Mouse (Mus musculus) kidney, embryonic 14.5 days (tissue): ENCODE measurements around the gene Ifi47. TPM values are rescaled to one million over a fixed set of nuclear protein-coding genes. Genes with fewer than 3 reads are reported as not detected.

Experiments
- ATAC-seq: fragments of 200-750 bp; cut with Nextera tagmentation; 2 replicates; pipeline ENCODE4 v1.8.0; 2017; ENCODE audit warnings: moderate number of reproducible peaks, mild to moderate bottlenecking, moderate TSS enrichment, moderate library complexity; ENCODE audit not compliant: low FRiP score, low TSS enrichment
- H3K27ac ChIP-seq: fragments of 300-500 bp; sonication (generic); 2 replicates; pipeline ENCODE4 v1.5.1; 2014; ENCODE audit warnings: low read depth, mild to moderate bottlenecking, low read length, moderate library complexity, mixed read lengths
- H3K27me3 ChIP-seq: fragments of 300-500 bp; sonication (generic); 2 replicates; pipeline ENCODE4 v1.6.1; 2014; ENCODE audit warnings: mild to moderate bottlenecking, low read length; ENCODE audit not compliant: control insufficient read depth, insufficient read depth
- H3K36me3 ChIP-seq: fragments of 300-500 bp; sonication (generic); 2 replicates; pipeline ENCODE4 v1.6.1; 2014; ENCODE audit warnings: low read length, mixed read lengths; ENCODE audit not compliant: control insufficient read depth, insufficient read depth
- H3K4me1 ChIP-seq: fragments of 300-500 bp; sonication (generic); 2 replicates; pipeline ENCODE4 v1.6.1; 2014; ENCODE audit warnings: low read length, mixed read lengths; ENCODE audit not compliant: control insufficient read depth, insufficient read depth
- H3K4me2 ChIP-seq: fragments of 300-500 bp; sonication (generic); replicated peaks from 2 replicates; pipeline ENCODE4 v1.6.1; 2014; ENCODE audit warnings: low read depth, mild to moderate bottlenecking, low read length
- H3K4me3 ChIP-seq: fragments of 300-500 bp; sonication (generic); 2 replicates; pipeline ENCODE4 v1.5.1; 2014; ENCODE audit warnings: mild to moderate bottlenecking, low read length
- H3K9ac ChIP-seq: fragments of 300-500 bp; sonication (generic); 2 replicates; pipeline ENCODE4 v1.6.1; 2014; ENCODE audit warnings: low read depth, mild to moderate bottlenecking, low read length, moderate library complexity
- H3K9me3 ChIP-seq: fragments of 300-500 bp; sonication (generic); 2 replicates; pipeline ENCODE4 v1.6.1; 2016; ENCODE audit warnings: low read length; ENCODE audit not compliant: control insufficient read depth
- WGBS: fragments of 180-500 bp; shearing (Covaris S2); extraction: QIAGEN DNeasy Blood & Tissue Kit; methylation state at CpG from one replicate; pipeline ENCODE4 v1.1.7; 2014; 5-methylcytosine and 5-hydroxymethylcytosine counted together
- polyA plus RNA-seq: library from polyadenylated mRNA; unstranded; fragments of >200 nt; fragmentation: Nextera tagmentation; extraction: Ambion mirVana; gene quantifications from 2 replicates; pipeline ENCODE4 v1.2.1, GENCODE M21; 2014

Ifi47 gene
- polyA plus RNA-seq, 1 experiment from 2014 or later = 2.0 TPM

- H3K9ac ChIP-seq = no peak overlapping the region
Measured at GRCm38 (mm10) chr11:49086858-49087361, 10.5 kb downstream of the Ifi47 start.

GRCm38 (mm10) chr11:49087830-49088616, 11.6 kb downstream of the Ifi47 start:
- H3K4me2 ChIP-seq = peak overlapping the region; percentile 9; the same call in 1 of the 2 replicates
- 0 out of 2 replicates have a peak overlapping the region, but pooled peaks have one; percentile 3 for H3K4me3 ChIP-seq
- peak; percentile 86 for ATAC-seq

More at GRCm38 (mm10) chr11:49086858-49087361, 10.5 kb downstream of the Ifi47 start:
- Histone ChIP-seq H3K27me3 (no peaks in the 10 kb centered on the region), H3K27ac (no peak overlapping the region), H3K4me3 (no peak overlapping the region), H3K36me3 (no peaks in the 10 kb centered on the region), H3K9me3 (no peaks in the 10 kb centered on the region), H3K4me1 (0 out of 2 replicates have a peak, but pooled peaks cover 3% of the 10 kb centered on the region), H3K4me2 (no peak overlapping the region)
- WGBS = 81% methylated on average over 6 of the region's 6 CpGs
- ATAC-seq = no peak

GRCm38 (mm10) chr11:49088990-49089652, 12.7 kb downstream of the Ifi47 start:
- WGBS = 85% methylated on average over 5 of the region's 5 CpGs
- no peak overlapping the region for H3K4me3 ChIP-seq
- 0 out of 2 replicates have a peak, but pooled peaks cover 3% of the 10 kb centered on the region for H3K4me1 ChIP-seq
- no peak overlapping the region for H3K27ac ChIP-seq
- H3K27me3 ChIP-seq = no peaks in the 10 kb centered on the region
- no peak overlapping the region for H3K9ac ChIP-seq
- ATAC-seq = no peak
- no peaks in the 10 kb centered on the region for H3K9me3 ChIP-seq
- H3K4me2 ChIP-seq = no peak overlapping the region
- no peaks in the 10 kb centered on the region for H3K36me3 ChIP-seq

More at GRCm38 (mm10) chr11:49087830-49088616, 11.6 kb downstream of the Ifi47 start:
- H3K27me3 ChIP-seq = no peaks in the 10 kb centered on the region
- no peaks in the 10 kb centered on the region for H3K9me3 ChIP-seq
- WGBS = 46% methylated on average over 22 of the region's 22 CpGs
- H3K4me1 ChIP-seq = 0 out of 2 replicates have a peak, but pooled peaks cover 3% of the 10 kb centered on the region
- no peaks in the 10 kb centered on the region for H3K36me3 ChIP-seq
- H3K27ac ChIP-seq = no peak overlapping the region
- H3K9ac ChIP-seq = no peak overlapping the region

- H3K4me1 ChIP-seq = 0 out of 2 replicates have a peak, but pooled peaks cover 3% of the 10 kb centered on the region
- H3K27ac ChIP-seq = no peak overlapping the region
- no peaks in the 10 kb centered on the region for H3K9me3 ChIP-seq
- no peak for ATAC-seq
- no peak overlapping the region for H3K4me3 ChIP-seq
- H3K9ac ChIP-seq = no peak overlapping the region
- no peaks in the 10 kb centered on the region for H3K36me3 ChIP-seq
- WGBS = 90% methylated on average over 3 of the region's 3 CpGs
- no peak overlapping the region for H3K4me2 ChIP-seq
- no peaks in the 10 kb centered on the region for H3K27me3 ChIP-seq
Measured at GRCm38 (mm10) chr11:49089735-49090507, 13.5 kb downstream of the Ifi47 start.

GRCm38 (mm10) chr11:49090551-49090950, 14.2 kb downstream of the Ifi47 start:
- Histone ChIP-seq H3K27ac (no peak overlapping the region), H3K4me1 (0 out of 2 replicates have a peak, but pooled peaks cover 3% of the 10 kb centered on the region), H3K36me3 (no peaks in the 10 kb centered on the region), H3K9me3 (no peaks in the 10 kb centered on the region), H3K9ac (no peak overlapping the region), H3K27me3 (no peaks in the 10 kb centered on the region), H3K4me2 (no peak overlapping the region), H3K4me3 (no peak overlapping the region)
- ATAC-seq = no peak
- 90% methylated on average over 5 of the region's 5 CpGs for WGBS

GRCm38 (mm10) chr11:49091171-49091570, 14.8 kb downstream of the Ifi47 start:
- no peaks in the 10 kb centered on the region for H3K9me3 ChIP-seq
- 0 out of 2 replicates have a peak, but pooled peaks cover 3% of the 10 kb centered on the region for H3K4me1 ChIP-seq
- H3K36me3 ChIP-seq = no peaks in the 10 kb centered on the region
- WGBS = 74% methylated on average over 4 of the region's 4 CpGs
- no peak overlapping the region for H3K9ac ChIP-seq
- H3K4me2 ChIP-seq = no peak overlapping the region
- ATAC-seq = no peak
- no peaks in the 10 kb centered on the region for H3K27me3 ChIP-seq
- no peak overlapping the region for H3K27ac ChIP-seq
- no peak overlapping the region for H3K4me3 ChIP-seq

GRCm38 (mm10) chr11:49092053-49092586, 15.7 kb downstream of the Ifi47 start:
- 0 out of 2 replicates have a peak, but pooled peaks cover 3% of the 10 kb centered on the region for H3K4me1 ChIP-seq
- ATAC-seq = no peak
- H3K9me3 ChIP-seq = no peaks in the 10 kb centered on the region
- no peak overlapping the region for H3K9ac ChIP-seq
- no peak overlapping the region for H3K27ac ChIP-seq
- WGBS = 87% methylated on average over 1 of the region's 1 CpGs
- H3K4me2 ChIP-seq = no peak overlapping the region
- H3K36me3 ChIP-seq = no peaks in the 10 kb centered on the region
- no peak overlapping the region for H3K4me3 ChIP-seq
- H3K27me3 ChIP-seq = no peaks in the 10 kb centered on the region

GRCm38 (mm10) chr11:49092786-49093185, 16.4 kb downstream of the Ifi47 start:
- H3K9ac ChIP-seq = no peak overlapping the region
- no peak overlapping the region for H3K27ac ChIP-seq
- H3K4me2 ChIP-seq = no peak overlapping the region
- H3K9me3 ChIP-seq = no peaks in the 10 kb centered on the region
- WGBS = 91% methylated on average over 2 of the region's 2 CpGs
- 0 out of 2 replicates have a peak, but pooled peaks cover 1% of the 10 kb centered on the region for H3K4me1 ChIP-seq
- no peaks in the 10 kb centered on the region for H3K27me3 ChIP-seq
- ATAC-seq = no peak
- no peaks in the 10 kb centered on the region for H3K36me3 ChIP-seq
- no peak overlapping the region for H3K4me3 ChIP-seq
